Mouse (Mus musculus): ENCODE measurements around the gene Heph.
"Not testable (repeated sequence)": the region's sequence is repeated elsewhere in the genome, so short reads cannot be mapped to it uniquely, and the experiment has no call there.

Heph gene

DNA sequence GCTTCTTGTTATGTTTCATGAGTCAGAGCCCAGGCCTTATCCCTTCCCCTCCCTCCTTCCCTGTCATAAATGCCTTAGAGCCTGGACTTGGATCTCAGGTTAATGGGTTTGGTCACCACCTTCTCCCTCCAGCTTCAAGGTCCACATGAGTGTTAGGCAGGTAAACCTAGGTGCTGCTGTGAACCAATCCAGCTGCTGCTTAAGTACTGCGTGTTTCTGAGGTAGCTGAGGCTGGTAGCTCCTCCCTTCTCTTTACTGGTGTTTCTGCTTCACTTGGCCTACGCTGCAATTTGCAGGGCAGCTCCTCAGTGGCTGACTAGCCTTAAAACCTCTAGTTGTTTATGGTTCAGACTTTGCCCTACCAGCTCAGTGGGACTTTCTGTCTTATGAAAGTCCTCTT, at the start of gene Heph:
Gene Heph, plus strand, starts transcription at position 211 of the 400 bp plus-strand sequence.
- DNase-seq (ENCODE audit: low spot score in 2 of 2): no peak

DNA sequence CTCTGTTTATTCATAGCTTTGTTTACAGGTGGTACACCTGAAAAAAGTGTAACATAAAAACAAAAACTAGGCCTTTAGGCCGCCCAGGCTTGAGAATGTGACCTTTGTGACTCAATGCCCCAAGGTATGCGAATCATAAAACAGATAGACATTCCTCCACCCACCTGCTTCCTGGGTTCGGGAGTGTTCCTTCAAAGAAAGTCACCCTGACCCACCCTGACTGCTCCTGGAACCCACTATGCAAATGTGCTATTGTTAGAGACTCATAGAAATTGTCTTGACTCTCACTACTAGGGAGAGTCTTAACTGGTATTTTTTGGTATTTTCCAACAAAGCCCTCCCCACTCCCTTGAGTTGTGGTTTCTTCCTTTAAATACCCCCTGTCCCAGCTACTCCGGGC, 39.8 kb upstream of the Heph start:
- DNase-seq (ENCODE audit: low spot score in 2 of 2): not testable (repeated sequence)

DNA sequence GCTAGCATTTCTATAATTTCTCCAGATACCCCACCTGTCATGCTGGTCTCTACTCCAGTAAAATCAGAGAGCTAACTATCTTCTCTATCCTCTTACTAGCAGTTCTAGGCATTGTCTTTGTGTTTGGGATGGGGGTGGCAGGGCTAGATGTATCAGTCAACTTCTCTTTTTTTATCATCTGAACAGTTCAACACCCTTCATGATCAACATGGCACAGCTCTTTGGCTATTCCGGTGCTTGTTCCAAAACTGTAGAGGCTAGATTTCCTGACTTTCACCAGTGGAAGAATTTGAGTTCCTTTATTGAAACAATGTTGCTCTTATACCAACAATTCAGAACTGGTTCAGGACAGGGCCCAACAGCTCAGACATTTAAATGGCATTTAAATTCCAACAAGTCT, 38.2 kb upstream of the Heph start:
- DNase-seq (ENCODE audit: low spot score in 2 of 2): no peak

DNA sequence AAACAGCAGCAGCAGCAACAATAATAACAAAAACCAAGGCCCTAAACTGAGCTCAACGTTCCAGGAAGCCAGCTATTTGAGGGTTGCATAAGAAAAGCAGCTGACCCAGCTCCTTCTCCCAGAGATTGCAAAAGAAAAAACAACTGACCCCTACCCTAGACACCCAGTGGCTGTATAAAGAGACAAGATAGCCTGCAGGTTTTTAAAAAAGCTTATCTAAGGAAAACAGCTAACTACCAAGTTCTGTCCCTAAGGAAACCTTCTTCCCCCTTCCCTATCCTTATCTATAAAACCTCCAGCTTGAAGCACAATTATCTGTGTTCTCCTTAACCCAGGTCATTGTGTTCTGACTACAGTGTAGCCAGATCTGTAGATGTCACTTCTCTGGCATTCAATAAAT, 37.4 kb upstream of the Heph start:
- no peak for DNase-seq (ENCODE audit: low spot score in 2 of 2)

DNA sequence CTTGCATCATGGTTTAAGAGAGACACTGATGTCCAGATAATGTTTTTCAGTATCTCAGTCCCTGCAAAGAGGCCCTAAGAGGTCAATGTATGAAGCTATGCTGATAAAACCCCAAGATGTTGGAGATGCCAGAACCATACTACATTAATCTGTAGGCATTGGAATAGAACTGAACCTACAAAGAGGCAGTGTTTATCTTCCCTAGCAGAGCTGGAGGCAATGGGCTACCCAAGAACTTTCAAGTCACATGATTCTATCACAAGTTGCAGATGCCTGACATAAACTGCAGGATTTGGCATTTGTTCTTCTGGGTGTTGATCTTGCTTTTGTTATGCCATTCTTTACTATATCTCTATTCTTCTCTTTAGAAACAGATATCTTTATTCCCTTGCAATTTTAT, 35.8 kb upstream of the Heph start:
- DNase-seq (ENCODE audit: low spot score in 2 of 2): no peak

DNA sequence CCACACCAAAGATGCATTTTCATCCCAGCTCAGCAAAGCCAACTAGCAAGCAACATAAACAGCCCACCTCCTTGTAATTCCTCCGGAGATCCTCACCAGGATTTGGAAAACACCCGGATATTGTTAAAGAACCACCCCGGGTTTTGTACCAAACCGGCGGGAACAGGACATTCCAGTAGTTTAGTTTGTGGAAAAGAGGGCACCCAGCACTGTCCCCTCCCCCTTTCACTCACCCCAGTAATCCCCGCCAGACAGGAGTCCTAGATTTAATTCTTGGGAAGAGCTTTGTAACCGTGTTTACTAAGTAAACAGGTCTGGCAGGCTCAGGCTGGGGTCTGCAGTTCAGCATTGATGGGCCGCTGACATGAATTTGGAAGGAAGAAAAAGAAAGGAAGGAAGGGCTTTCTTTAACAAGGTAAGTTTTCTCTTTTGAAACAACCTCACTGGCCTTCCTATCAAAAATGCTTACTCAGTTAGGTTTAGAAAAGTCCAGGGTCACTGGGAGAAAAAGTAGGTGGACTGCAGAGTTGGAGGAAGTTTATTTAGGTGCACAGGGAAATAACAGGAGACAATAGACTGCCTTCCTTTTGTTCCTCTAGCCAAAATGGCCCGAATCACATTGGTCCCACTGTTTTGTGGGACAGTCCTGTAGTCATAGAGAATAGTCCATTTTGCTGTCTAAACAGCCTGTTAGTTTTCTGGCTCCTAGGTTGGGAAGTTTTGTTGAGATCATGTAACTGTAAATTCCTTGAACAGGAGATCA, 1.2 kb downstream of the Heph start, which contains the start of gene Hsf3:
Gene Hsf3, minus strand, starts transcription at position 94 of the 763 bp plus-strand sequence.
- DNase-seq (ENCODE audit: low spot score in 2 of 2): no peak

DNA sequence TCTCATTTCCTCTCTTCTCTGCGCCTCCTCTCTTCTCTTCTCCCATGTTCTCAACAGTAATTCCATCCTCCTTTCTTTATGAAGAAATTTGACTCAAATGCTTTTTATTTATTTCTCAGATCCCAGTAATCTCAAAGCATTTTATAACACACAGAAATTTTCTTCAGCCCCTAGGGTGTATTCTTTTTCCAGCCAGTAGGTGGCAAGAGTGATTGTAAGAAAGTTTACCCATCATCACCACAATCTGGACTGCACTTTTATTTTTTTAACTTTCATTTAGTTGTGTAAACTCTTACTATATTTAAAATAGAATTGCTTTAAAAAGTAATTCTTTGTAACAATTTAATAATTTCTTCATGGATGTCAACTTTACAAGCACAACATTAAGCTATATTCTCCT, 46.4 kb downstream of the Heph start:
- no peak for DNase-seq (ENCODE audit: low spot score in 2 of 2)
